Mouse (Mus musculus) spleen, adult 2 months (tissue): ENCODE results near the gene Crnkl1.

ENCODE experiments used
- CTCF ChIP-seq: fragments of 200-500 bp; IDR thresholded peaks from 2 replicates; pipeline ENCODE4 v1.5.1; 2011; ENCODE audit warnings: mild to moderate bottlenecking, inconsistent platforms; ENCODE audit not compliant: insufficient read depth, insufficient read length, insufficient replicate concordance; ENCODE audit errors: extremely low read depth
- POLR2A ChIP-seq: fragments of 200-500 bp; IDR thresholded peaks from 2 replicates; pipeline ENCODE4 v1.6.1; 2011; ENCODE audit warnings: low read depth, low read length, inconsistent platforms

DNA sequence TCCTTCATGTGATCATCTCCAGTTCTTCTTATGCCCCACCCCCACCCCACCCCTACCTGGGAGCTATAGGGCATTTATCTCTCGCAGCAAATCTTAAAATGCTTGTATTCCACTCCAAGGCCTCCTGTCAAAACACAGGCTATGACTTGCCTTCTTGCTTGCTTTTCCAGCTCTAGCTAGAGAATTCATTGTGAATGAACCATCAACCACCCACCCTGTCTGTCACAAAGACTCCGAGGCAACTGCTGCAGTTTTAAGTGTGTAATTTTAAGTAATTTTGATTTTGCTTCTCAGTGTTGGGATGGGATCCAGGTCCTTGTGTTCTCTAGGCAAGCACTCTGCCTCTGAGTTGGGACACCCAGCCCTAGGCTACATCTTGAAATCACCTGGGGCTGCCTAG is 44.2 kb downstream of the Crnkl1 start:
- TF ChIP-seq CTCF: no peak
- no peak for TF ChIP-seq POLR2A
